Mouse (Mus musculus) adrenal gland, adult 2 months (tissue): ENCODE results near the gene Kiss1r. TPM values are rescaled to one million over a fixed set of nuclear protein-coding genes. Genes with fewer than 3 reads are reported as not detected.

ENCODE experiments used
- DNase-seq: peaks from one replicate; pipeline ENCODE4 v3.0.0; 2021
- polyA plus RNA-seq: library from polyadenylated mRNA; depleted of rRNA; stranded (reverse); fragments of >200 nt; gene quantifications from 2 replicates; pipeline ENCODE4 v1.2.3, GENCODE M21; 2012; rRNA removed
- total RNA-seq, 2 experiments: library from RNA; stranded (reverse); gene quantifications; 2 replicates each; pipeline ENCODE4 v1.2.3; 2021

The Kiss1r gene
- total and polyA plus RNA-seq, 3 experiments, result 1.4 to 11.8 (median 1.4) TPM

GRCm38 (mm10) chr10:79971183-79971497, 54.4 kb downstream of the Kiss1r start:
- no peak for DNase-seq

Other genes starting within 250 kb of the Kiss1r start
Only the 30 nearest of the 35 such genes appear.
- gene Bsg, start 212.5 kb upstream of the Kiss1r start, total RNA-seq, result 100 to 1,000 TPM; 588 to 674 TPM
- 314 and 321 TPM in 2 replicates for gene Bsg, start 212.5 kb upstream of the Kiss1r start, polyA plus RNA-seq
- 1 to 10 TPM; 5.9 to 6.0 TPM for gene Hcn2, start 200.3 kb upstream of the Kiss1r start, total RNA-seq
- gene Hcn2, start 200.3 kb upstream of the Kiss1r start, polyA plus RNA-seq, result 20.2 and 27.8 TPM in 2 replicates
- 10 to 100 TPM; 55.4 to 62.8 TPM for gene Polrmt, start 170.4 kb upstream of the Kiss1r start, total RNA-seq
- gene Polrmt, start 170.4 kb upstream of the Kiss1r start, polyA plus RNA-seq, result 87.6 and 89.0 TPM in 2 replicates
- not detected for gene Fgf22, start 161.9 kb upstream of the Kiss1r start, total RNA-seq
- 0.18 and 0.68 TPM in 2 replicates for gene Fgf22, start 161.9 kb upstream of the Kiss1r start, polyA plus RNA-seq
- gene Rnf126, start 150.0 kb upstream of the Kiss1r start, total RNA-seq, result 10 to 100 TPM; 51.6 to 51.8 TPM
- 222 and 226 TPM in 2 replicates for gene Rnf126, start 150.0 kb upstream of the Kiss1r start, polyA plus RNA-seq
- gene Fstl3, start 139.7 kb upstream of the Kiss1r start, total RNA-seq, result 10 to 100 TPM in 1 of 2 experiments, 1 to 10 TPM in 1; 10.0 to 37.2 TPM
- 47.0 and 74.7 TPM in 2 replicates for gene Fstl3, start 139.7 kb upstream of the Kiss1r start, polyA plus RNA-seq
- gene Prss57, start 126.0 kb upstream of the Kiss1r start, total RNA-seq, result under 1 TPM in 1 of 2 experiments, not detected in 1; 0.21 TPM
- gene Prss57, start 126.0 kb upstream of the Kiss1r start, polyA plus RNA-seq, result 0.28 TPM in 1 of 2 replicates, not detected in the other
- gene Palm, start 123.4 kb upstream of the Kiss1r start, total RNA-seq, result 100 to 1,000 TPM in 1 of 2 experiments, 10 to 100 TPM in 1; 68.1 to 105 TPM
- gene Palm, start 123.4 kb upstream of the Kiss1r start, polyA plus RNA-seq, result 138 and 146 TPM in 2 replicates
- gene Misp, start 96.0 kb upstream of the Kiss1r start, total RNA-seq, result under 1 TPM; 0.31 to 0.32 TPM
- 0.03 and 0.10 TPM in 2 replicates for gene Misp, start 96.0 kb upstream of the Kiss1r start, polyA plus RNA-seq
- gene Ptbp1, start 62.5 kb upstream of the Kiss1r start, total RNA-seq, result 100 to 1,000 TPM; 217 to 332 TPM
- 175 and 259 TPM in 2 replicates for gene Ptbp1, start 62.5 kb upstream of the Kiss1r start, polyA plus RNA-seq
- under 1 TPM; 0.62 to 0.63 TPM for gene Prtn3, start 42.5 kb upstream of the Kiss1r start, total RNA-seq
- gene Prtn3, start 42.5 kb upstream of the Kiss1r start, polyA plus RNA-seq, result 3.4 and 4.1 TPM in 2 replicates
- gene Plppr3, start 42.3 kb upstream of the Kiss1r start, total RNA-seq, result 1 to 10 TPM; 1.2 to 2.2 TPM
- gene Plppr3, start 42.3 kb upstream of the Kiss1r start, polyA plus RNA-seq, result 4.2 and 4.6 TPM in 2 replicates
- gene Elane, start 30.7 kb upstream of the Kiss1r start, total RNA-seq, result under 1 TPM; 0.49 to 0.79 TPM
- gene Elane, start 30.7 kb upstream of the Kiss1r start, polyA plus RNA-seq, result 0.34 and 1.1 TPM in 2 replicates
- gene Cfd, start 26.1 kb upstream of the Kiss1r start, total RNA-seq, result 1,000 to 10,000 TPM; 2,358 to 4,405 TPM
- 4,988 and 13,425 TPM in 2 replicates for gene Cfd, start 26.1 kb upstream of the Kiss1r start, polyA plus RNA-seq
- 10 to 100 TPM; 38.4 to 43.0 TPM for gene Med16, start 8.0 kb upstream of the Kiss1r start, total RNA-seq
- 126 and 132 TPM in 2 replicates for gene Med16, start 8.0 kb upstream of the Kiss1r start, polyA plus RNA-seq
- gene Gm26602, start 6.1 kb upstream of the Kiss1r start, total RNA-seq, result not detected
- gene Gm26602, start 6.1 kb upstream of the Kiss1r start, polyA plus RNA-seq, result not detected in 2 replicates
- 10 to 100 TPM; 87.8 to 93.5 TPM for gene R3hdm4, start 4.2 kb downstream of the Kiss1r start, total RNA-seq
- 197 and 231 TPM in 2 replicates for gene R3hdm4, start 4.2 kb downstream of the Kiss1r start, polyA plus RNA-seq
- 1 to 10 TPM; 4.6 to 6.5 TPM for gene Arid3a, start 10.1 kb downstream of the Kiss1r start, total RNA-seq
- gene Arid3a, start 10.1 kb downstream of the Kiss1r start, polyA plus RNA-seq, result 5.9 and 9.1 TPM in 2 replicates
- gene Wdr18, start 43.2 kb downstream of the Kiss1r start, total RNA-seq, result 10 to 100 TPM; 29.4 to 31.5 TPM
- 66.1 and 66.8 TPM in 2 replicates for gene Wdr18, start 43.2 kb downstream of the Kiss1r start, polyA plus RNA-seq
- gene Grin3b, start 53.7 kb downstream of the Kiss1r start, total RNA-seq, result under 1 TPM in 1 of 2 experiments, not detected in 1; 0.31 TPM
- 0.09 and 0.17 TPM in 2 replicates for gene Grin3b, start 53.7 kb downstream of the Kiss1r start, polyA plus RNA-seq
- 100 to 1,000 TPM; 142 to 143 TPM for gene Tmem259, start 67.4 kb downstream of the Kiss1r start, total RNA-seq
- 619 and 624 TPM in 2 replicates for gene Tmem259, start 67.4 kb downstream of the Kiss1r start, polyA plus RNA-seq
- gene Cnn2, start 71.6 kb downstream of the Kiss1r start, total RNA-seq, result 10 to 100 TPM; 29.5 to 50.1 TPM
- 53.0 and 58.8 TPM in 2 replicates for gene Cnn2, start 71.6 kb downstream of the Kiss1r start, polyA plus RNA-seq
- 10 to 100 TPM; 18.4 to 22.9 TPM for gene Abca7, start 79.5 kb downstream of the Kiss1r start, total RNA-seq
- 28.6 TPM in 2 replicates for gene Abca7, start 79.5 kb downstream of the Kiss1r start, polyA plus RNA-seq
- gene Arhgap45, start 99.7 kb downstream of the Kiss1r start, total RNA-seq, result 1 to 10 TPM; 3.9 to 6.7 TPM
- gene Arhgap45, start 99.7 kb downstream of the Kiss1r start, polyA plus RNA-seq, result 11.0 and 14.6 TPM in 2 replicates
- gene Polr2e, start 122.8 kb downstream of the Kiss1r start, total RNA-seq, result 100 to 1,000 TPM in 1 of 2 experiments, 10 to 100 TPM in 1; 97.3 to 106 TPM
- gene Polr2e, start 122.8 kb downstream of the Kiss1r start, polyA plus RNA-seq, result 111 and 122 TPM in 2 replicates
- gene Gpx4, start 130.2 kb downstream of the Kiss1r start, total RNA-seq, result 1,000 to 10,000 TPM; 1,287 to 1,377 TPM
- gene Gpx4, start 130.2 kb downstream of the Kiss1r start, polyA plus RNA-seq, result 1,827 and 2,443 TPM in 2 replicates
- 10 to 100 TPM; 38.5 to 59.3 TPM for gene Sbno2, start 188.6 kb downstream of the Kiss1r start, total RNA-seq
- 102 and 120 TPM in 2 replicates for gene Sbno2, start 188.6 kb downstream of the Kiss1r start, polyA plus RNA-seq
- gene Stk11, start 198.8 kb downstream of the Kiss1r start, total RNA-seq, result 100 to 1,000 TPM; 153 to 156 TPM
- gene Stk11, start 198.8 kb downstream of the Kiss1r start, polyA plus RNA-seq, result 151 and 159 TPM in 2 replicates
- gene Atp5d, start 221.7 kb downstream of the Kiss1r start, total RNA-seq, result 100 to 1,000 TPM; 654 to 778 TPM
- gene Atp5d, start 221.7 kb downstream of the Kiss1r start, polyA plus RNA-seq, result 5,895 and 6,727 TPM in 2 replicates
- gene Cbarp, start 223.9 kb downstream of the Kiss1r start, total RNA-seq, result 100 to 1,000 TPM in 1 of 2 experiments, 10 to 100 TPM in 1; 74.5 to 118 TPM
- gene Cbarp, start 223.9 kb downstream of the Kiss1r start, polyA plus RNA-seq, result 84.3 and 84.6 TPM in 2 replicates